Mouse (Mus musculus) cerebellum, adult 11-12 months (tissue): Measurements from ENCODE around the gene Pyroxd2.

Experiments used
- DNase-seq: peaks from one replicate; pipeline ENCODE4 v3.0.0; 2022

The Pyroxd2 gene

DNA sequence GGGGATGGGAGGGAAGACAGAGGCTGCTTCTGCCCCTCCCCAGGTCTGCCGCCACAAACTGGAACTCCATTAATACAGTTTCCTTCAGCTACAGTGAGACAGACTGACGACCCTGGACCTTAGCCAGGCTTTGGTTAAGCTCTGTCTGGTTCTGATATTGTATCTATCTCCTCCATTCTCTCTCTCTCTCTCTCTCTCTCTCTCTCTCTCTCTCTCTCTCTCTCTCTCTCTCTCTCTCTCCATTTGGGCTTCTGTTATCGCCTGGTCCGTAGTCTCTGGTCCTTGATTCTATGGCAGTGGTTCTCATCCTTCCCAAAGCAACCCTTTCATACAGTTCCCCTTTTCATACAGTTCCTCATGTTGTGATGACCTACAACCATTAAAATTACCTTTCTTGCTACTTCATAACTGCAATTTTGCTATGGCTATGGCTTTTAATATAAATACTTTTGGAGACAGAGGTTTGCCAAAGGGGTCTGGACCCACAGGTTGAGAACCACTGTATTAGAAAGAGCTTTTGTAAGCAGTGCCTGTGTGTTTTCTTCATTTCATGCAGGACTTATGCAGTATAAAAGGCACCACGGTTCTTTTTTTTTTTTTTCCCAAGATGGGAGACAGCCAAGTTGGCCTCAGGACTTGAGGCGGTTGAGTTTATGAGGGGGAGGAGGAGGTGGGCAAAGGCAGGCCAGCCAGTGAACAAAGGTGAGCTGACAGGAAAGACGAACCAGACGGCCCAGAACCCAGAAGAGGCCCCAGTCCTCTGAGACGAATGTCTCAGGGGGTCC, 7.3 kb downstream of the Pyroxd2 start:
- DNase-seq: no peak

DNA sequence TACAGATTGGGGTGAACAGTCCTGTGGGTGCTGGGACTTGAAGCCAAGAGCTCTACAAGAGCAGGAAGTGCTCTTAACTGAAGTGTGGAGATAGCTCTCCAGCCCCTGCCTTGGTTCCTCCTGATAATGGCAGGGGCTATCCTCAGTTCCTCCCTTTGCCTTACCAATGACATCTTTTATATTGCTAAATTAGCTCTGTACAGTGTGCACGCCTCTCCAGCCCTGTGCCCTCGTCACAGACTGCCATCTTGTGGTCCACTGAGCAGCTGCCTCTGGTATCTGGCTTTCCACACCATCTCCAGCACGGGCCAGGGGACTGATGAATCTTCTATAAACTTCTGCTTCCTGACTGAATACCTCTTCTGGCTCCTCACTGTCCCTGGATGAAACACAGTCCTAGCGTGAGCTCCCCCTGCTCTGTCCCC, 8.4 kb downstream of the Pyroxd2 start:
- peak; percentile 25 for DNase-seq

DNA sequence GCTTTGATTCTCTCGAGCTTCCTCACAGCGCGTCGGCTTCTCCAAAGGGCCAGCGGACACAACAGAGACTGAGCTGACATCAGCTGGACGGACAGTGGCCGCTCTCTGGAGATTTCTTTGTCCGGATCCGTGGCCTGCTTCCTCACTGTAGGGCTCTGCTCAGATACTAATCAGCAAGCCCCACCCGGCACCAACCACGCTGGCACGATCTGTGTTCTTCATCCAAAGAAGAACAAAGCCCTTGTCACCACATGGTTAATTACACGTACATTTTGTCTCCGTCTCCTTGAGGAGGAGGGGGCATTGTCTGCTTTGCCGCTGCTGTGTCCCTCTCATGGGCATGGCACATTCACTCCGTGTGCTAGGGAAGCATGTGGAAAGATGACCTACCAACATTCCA, 9.3 kb downstream of the Pyroxd2 start:
- DNase-seq: no peak

DNA sequence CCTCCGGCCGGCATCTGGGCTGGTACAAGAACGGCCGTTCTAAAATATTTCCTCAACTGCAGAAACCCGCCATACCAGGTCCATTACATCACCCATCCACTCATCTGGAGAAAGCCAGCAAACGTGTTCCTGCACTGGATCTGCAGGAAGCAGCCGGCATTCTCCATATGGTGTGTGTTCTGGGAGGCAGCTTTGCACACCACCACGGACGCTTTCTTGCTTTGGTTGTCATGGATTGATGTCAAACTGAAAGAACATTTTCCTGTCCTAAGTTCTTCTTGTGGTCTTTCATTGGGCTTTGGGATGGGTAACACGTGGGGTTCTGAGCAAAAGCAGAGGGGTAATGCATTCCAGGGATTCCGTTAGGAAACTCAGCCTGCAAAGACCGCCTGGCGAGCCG, 10.7 kb downstream of the Pyroxd2 start:
- DNase-seq: no peak

DNA sequence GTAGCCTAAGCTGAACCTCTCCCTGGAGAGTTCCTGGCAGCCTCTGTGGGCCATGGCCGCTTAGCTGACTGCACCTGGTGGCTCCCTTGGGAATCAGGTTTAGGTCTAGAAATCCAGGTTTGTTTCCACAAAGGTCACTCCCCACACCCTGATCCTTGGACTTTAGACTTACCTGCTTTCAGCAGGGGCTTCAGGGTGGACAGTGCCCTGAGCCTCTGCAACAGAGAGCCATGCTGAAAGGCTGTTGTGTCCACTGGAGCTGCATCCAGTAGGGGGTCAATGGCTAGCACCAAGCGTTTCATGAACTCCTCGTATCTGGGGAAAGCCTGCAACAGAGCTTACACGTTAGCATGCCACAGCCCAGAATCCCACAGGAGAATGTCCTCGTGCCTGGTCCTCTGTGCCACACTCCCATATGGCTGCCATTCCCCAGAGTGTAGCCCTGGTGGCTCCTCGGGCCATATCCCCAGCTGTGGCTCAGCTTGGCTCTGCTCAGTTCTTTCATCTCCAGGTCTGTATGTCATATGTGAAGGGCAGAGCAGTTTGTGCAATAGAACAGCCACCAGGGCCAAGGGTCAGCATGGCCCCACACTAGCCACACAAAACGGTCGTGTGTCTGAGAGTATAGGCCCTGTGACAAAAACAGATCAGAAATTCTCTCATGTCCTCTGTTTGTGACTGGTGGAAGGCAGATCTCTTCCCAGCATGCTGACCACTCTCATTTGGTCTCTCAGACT, 12.2 kb downstream of the Pyroxd2 start:
- no peak for DNase-seq

DNA sequence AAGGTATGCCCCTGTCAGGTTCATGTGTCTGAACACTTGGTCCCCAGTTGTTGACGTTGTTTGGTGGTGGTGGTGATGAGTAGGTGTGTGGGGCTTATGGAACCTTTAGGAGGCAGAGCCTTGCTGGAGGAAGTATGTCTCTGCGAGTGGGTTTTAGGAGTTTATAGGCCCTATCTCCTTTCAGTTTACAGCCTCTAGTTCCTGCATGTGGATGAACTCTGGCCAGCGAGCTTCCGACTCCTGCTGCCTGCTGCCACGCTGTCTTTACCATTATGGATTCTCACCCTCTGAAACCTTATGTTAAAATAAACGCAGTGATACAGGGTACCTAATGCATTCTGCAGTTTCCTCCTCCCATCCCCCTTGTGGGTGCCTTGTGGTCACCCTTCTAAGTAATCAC, 12.8 kb downstream of the Pyroxd2 start:
- no peak for DNase-seq

DNA sequence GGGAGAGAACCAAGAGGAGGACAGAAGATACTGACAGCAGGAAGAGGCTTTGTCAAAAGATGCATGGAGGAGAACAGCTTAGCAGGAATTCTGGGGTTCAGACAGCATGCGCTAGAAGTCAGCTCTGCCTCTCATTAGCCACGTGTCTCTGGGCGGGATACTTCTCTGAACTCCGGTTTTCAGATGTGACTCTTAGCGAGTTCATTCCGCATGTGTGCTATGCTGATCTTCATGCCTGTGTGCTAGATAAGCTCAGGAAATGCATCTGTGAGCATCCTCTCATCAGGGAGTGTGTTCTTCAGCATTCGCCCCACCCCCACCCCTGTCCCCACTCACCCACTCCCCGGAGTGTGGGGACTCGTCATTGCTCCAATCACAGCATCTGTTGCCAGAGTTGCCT, 14.8 kb downstream of the Pyroxd2 start:
- DNase-seq: no peak

DNA sequence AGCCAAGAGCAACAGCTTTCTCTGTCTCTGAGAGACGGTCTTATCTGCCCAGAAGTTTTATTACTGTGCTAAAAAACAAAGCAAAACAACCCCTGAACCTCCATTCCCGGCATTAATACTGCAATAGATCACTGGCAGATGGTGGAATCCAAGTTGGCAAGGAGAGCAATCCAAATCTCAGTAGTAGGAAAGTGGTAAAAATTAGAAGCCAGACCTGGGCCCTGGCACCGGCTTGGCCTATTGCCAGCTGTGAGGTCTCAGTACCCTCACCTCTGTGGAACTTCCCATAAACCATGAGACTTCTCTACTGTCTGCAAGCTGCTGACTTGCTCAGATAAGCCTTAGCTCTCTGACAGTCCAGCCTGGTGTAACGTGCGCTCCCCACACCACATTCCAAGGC, 17.6 kb downstream of the Pyroxd2 start:
- peak; percentile 31 for DNase-seq

DNA sequence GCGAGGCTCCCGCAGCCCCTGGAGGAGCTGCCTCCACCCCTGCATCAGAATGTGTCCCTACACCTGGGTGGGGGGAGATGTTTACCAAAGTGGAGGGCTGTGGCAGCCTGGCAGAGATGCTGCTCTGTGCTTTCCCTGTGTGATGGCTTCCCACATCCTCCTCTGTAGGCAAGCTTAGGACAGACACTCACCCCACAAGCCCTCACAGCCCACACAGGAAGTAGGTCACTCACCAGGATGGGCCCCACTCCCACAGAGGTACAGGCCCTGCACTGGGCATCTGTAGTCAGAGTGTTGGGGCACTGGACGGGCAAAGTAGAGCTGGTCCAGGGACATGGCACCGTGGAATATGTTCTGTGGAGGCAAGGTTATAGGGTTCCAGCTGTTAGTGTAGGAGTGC, 25.2 kb downstream of the Pyroxd2 start:
- DNase-seq: peak; percentile 39

DNA sequence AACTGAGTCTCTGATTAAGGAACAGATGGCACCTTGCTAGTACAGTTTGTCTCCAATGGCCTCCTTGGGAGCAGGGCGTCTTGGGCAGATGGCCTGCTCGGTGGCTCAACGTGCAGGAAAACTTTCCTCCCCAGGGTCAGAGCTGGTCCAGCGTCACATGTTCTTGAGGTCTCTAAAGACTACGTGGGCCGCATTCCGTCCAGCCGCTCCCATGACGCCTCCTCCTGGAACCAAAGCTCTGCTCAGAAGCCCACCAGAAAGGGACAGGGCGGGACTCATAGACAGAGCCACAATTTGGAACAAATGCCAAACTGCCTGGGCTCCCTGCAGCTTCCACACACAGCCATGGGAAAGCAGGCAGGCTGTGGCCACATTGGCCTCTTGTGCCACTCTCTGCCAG, 25.8 kb downstream of the Pyroxd2 start:
- peak; percentile 81 for DNase-seq

DNA sequence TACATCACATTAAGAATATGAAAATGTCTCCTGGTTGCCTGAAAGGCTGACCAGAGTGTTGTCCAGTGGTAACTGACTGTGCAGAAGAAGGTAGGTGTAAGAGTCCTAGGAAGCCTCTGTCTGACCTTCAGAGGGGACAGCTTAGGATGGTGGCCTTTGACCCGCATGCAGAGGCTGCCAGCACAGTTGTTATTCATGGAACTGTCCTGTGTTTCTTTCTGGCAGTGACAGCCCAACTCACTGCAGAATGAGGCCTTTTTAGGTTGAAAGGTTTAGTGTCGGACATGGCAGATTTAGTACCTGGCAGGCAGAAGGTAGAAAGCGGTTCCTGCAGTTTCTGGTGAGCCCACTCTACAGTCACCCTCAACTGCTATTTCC, 26.6 kb downstream of the Pyroxd2 start:
- DNase-seq: no peak

DNA sequence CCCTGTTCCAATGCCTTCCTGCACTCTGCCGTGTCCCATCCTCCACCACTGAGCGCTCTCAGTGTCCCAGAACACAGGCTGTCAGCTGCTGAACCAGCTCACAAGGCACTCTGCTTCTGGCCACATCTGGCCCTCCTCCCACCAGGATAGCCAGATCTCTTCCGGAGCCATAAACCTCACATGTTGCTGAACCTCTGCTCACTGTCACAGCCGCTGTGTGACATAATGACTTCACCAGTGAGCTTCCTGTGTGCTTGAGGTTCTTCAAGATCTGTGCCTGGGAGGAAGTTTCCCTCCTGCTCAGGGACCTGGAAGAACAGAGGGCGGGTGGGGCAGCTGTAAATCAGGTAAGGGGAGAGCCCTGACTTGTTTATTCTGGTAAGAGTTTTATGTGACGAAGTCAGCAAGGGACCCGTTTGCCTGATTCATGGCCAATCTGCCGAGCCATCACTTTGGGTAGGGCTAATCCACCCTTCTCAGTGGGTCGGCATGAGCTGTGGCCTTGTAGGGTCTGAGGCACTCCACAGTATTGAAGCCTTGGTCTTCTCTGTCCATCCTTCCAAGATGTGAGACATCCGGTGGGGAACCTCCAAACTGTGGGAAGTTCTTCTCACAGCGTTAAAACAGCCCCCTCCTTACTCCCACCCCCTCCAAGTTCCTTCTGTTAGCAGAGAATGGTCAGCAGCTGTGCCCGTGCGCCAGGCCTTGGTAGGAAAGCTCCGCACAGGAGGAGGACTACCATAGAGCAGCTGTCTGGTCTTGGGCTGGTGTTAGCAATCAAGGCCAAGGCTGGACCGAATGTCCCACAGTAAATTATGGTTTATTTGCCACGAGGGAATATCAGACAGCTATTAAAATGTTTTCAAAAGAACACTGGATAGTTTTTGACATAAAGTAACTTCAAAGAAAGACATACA, 27.3 kb downstream of the Pyroxd2 start:
- DNase-seq: no peak

DNA sequence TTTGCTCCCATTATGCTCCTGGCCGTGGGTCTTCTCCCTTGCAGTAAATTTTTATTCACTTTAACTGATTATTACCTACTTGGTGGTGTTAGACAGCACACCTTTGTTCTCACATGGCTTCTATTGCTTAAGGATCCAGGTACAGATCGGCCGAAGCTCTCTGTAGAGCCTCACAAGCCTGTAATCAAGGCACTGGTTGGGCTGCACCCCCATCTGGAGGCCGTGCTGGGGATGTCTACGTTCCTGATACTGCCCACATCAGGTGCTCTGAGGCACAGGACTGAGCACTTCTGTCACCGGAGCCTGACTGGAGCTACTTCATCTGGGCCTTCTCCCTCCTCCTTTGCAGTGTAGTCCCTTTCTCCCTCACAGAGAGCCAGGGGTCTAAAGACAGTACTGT, 29.3 kb downstream of the Pyroxd2 start:
- DNase-seq: no peak

DNA sequence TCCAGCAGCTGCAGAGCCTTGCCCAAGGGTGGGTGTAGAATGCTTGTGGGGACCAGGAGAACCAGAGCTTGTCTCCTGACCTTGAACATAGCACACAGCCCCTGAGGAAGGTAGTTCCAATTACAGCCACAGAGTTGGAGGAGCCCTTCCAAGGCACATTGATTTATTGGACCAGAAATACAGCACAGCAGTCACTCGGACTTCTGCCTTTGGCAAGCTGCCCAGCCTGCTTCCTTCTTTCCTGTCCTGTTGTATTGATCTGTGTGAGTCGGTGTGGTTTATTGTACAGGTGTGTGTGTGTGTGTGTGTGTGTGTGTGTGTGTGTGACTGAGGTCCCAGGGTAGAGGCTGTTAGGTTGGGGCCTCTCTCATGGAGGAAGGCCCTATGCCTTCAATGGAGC, 30.1 kb downstream of the Pyroxd2 start:
- DNase-seq: no peak

DNA sequence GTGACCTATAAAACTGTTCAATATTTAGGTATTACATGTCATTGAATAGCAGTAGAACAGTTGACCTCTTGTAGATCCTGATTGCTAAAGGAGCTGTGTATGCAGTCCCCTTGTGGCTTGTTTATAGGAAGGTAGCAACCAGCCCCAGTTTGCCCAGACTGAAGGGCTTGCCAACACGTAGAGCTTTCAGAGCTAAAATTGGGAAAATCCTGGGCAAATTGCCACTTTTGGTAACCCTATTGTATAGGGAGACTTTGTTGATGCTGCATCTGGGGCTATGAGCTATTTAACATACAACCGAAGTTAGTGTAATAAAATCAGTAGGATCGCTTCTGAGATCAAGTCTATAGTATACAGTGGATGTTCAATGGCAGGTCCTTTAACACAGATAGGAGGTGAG, 34.5 kb downstream of the Pyroxd2 start:
- DNase-seq: no peak

DNA sequence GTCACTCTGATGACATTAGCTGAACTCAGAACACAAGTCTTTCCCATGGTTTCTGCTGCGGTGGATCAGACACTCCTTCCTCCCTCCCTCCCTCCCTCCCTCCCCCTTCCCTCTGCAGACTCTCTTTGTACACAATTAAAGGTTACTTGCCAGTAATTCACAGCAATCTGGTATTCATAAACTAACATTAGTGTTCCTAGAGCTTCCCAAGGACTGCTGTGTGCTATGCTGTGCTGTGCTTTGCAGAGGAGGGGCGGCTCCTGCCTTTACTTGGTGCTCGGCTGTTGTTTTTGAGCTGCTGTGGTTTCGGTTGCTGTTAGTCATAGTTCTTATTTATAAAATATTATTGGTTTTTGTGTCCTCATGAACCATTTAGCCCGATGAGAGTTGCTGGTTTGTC, 34.9 kb downstream of the Pyroxd2 start:
- no peak for DNase-seq

DNA sequence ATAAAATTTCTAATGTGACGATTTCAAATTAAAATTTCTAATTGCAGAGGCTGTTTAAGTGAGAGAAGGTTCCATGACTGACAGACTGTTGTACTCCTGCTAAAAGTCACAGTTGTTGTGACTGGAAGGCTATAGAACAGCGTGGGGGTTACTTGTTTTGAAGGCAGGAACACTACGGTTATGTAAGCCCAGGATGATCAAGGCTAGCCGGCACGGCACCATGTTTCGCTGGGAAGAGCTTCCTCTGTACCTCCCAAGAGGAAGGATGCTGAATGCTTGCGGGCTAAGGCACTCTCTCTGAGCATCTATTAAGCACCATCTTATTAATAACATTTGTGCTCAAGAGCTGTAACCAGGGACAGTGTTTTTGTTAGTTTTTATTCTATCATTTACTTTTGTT, 36.1 kb downstream of the Pyroxd2 start:
- DNase-seq: no peak

DNA sequence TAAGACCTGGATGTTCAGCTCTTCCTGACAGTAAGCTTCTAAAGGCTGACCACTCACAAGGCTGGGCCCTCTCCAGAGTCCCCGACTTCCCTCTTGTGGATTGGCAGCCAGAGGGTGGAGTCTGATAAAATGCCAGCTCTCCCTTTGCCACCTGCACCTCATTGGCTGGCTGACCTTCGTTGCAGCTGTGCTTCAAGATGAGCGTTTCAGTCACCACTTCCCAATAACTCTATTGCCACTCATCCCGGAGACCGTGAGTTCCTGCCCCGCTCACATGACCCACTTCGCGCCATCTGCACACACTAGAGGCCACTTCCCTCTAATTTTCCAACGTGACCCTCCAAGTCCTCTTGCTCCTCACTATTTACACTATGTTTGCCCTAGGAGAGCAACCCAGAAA, 38.8 kb downstream of the Pyroxd2 start:
- no peak for DNase-seq

DNA sequence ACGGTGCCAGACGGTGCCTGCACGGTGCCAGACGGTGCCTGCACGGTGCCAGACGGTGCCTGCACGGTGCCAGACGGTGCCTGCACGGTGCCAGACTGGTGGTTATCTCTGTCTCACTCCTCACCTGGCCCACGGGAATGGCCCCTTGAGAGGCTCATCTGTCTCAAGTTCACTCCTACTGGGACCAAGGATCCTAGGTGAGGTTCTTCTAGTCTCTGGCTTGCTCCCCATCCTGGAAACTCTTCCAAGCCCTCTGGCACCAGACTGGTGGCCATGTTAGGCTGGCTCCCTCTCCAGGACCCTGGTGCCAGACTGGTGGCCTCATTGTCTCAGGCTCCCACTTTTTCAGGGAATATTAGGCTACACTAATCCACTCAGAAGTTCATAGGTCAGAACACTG, 53.1 kb downstream of the Pyroxd2 start:
- DNase-seq: peak; percentile 33

DNA sequence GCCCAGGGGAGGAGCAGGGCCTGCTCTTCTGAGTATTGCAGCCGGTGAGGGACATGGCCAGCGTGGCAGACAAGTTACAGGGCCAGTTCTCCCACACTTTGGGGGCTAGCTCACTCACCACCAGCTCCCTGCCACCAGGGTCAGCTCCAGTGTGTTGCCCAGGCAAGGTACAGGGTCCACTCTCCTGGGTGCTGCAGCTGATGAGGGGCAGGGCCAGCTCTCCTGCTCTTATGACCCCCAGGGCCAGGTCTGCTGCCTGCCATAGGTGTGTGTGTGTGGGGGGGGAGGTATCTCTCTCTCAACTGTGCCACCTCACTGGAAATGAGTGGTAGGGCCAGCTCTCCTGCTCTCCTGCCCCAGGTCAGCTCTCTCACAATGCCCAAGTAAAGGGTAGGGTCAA, 54.0 kb downstream of the Pyroxd2 start:
- DNase-seq: no peak

DNA sequence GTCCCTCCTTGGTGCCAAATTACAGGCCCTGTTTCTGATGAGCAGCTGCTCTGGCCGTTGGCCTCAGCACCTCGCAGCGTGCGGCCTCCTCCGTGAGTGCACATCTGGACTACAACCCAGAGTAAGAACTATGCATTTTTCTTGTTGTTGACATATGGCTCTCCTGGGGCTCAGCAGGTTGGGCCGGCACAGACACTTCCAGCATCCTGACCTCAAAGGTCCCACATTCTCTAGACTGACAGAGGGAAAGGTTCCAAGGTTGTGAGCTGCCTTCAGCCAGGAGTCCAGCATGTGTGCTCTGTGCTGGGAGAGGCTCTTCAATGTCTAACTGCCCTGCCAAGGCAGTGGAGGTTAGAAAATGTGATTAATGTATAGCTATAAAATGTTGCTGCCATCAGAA, 55.2 kb downstream of the Pyroxd2 start:
- no peak for DNase-seq

DNA sequence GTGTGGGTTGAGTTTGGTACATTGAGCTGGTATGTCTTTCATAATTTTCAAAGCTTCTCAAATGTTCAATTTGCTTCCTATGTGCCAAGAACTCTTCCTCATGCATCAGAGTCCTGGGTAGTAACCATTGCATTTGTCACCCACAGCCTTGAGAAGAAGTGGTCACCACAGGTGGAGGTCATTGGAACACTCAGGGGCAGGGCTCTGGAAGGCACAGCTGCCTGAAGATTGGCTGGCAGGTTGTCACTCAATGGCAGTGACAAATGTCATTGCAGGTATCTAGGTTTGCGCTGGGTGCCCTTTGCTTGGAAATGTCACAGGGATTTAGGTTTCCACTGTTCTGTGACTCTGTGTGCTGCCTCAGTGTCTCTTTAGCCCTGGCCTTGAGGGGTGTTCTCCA, 62.3 kb downstream of the Pyroxd2 start:
- DNase-seq: no peak

DNA sequence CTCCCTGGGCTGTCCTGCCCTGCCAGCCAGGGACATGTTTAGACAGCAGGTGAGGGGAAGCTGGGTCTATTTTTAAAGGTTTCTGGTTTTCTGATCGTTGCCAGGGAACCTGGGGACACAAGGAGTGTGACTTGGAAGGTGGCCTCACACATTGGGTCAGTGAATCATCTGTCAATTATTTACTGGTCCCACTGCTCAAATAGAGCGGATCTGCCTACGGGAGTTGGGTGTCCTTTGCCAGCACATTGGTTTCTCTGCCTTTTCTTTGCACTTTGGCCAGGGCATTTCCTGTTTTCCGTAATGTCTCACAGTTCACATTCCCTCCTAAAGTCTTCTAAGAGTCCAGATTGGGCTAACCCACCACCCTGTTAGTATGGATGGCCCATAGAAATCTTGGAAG, 62.8 kb downstream of the Pyroxd2 start:
- DNase-seq: no peak

DNA sequence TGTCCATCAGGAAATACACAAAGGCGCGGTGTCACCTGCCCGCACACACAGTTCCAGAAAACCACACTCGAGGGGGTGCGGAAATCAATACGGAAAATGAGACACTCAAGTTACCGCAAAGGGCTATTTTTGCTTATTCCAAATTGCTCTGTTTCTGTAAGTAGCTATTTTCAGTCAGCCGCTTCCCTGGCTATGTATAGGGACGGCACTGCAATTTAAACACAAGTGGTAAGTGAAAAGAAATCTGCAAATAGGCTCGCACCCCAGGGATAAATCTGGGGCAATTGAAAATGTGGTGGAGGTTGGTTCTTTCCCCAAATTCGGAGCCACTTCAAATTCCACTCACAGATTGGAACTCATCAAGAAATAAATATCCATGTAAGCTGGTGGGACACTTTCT, 63.3 kb downstream of the Pyroxd2 start:
- DNase-seq: no peak
